Mouse (Mus musculus) CH12.LX (cell line): ENCODE results near the gene Grm8. TPM values are rescaled to one million over a fixed set of nuclear protein-coding genes. Genes with fewer than 3 reads are reported as not detected.

Experiments used
- DNase-seq: peaks from one replicate; pipeline ENCODE4 v3.0.0-alpha.2; 2013; ENCODE audit errors: extremely low read depth
- H3K27ac ChIP-seq: 2 replicates; pipeline ENCODE4 v1.5.1; 2012; ENCODE audit warnings: low read depth, mild to moderate bottlenecking, control low read depth, moderate library complexity; ENCODE audit not compliant: insufficient read depth
- H3K27me3 ChIP-seq: replicated peaks from 2 replicates; pipeline ENCODE3; 2012; ENCODE audit warnings: inconsistent platforms
- H3K36me3 ChIP-seq, 2 experiments: replicated peaks in 1 of 2; 2 replicates each; pipeline versions ENCODE3 to v1.6.1; 2012; ENCODE audit warnings: inconsistent platforms in 1 of 2, low read length in 1 of 2, mild to moderate bottlenecking in 1 of 2, mixed read lengths in 1 of 2, moderate library complexity in 1 of 2; ENCODE audit not compliant: control insufficient read depth in 1 of 2, insufficient read depth in 1 of 2
- H3K4me1 ChIP-seq, 2 experiments: 2 replicates each; pipeline ENCODE4 v1.6.1; 2012; ENCODE audit warnings: inconsistent platforms in 1 of 2, moderate library complexity in 1 of 2; ENCODE audit not compliant: insufficient read depth in 2 of 2, control insufficient read depth in 1 of 2
- H3K4me2 ChIP-seq: 2 replicates; pipeline ENCODE4 v1.6.1; 2012; ENCODE audit warnings: low read depth, mild to moderate bottlenecking, control low read depth; ENCODE audit not compliant: poor library complexity, insufficient read depth, severe bottlenecking
- H3K4me3 ChIP-seq, 3 experiments: fragments of 150-350 bp in 1 of 3; sonication (generic) in 1 of 3; replicated peaks in 1 of 3; 2 replicates each; pipeline versions ENCODE3 to v1.5.1; 2011 to 2012; ENCODE audit warnings: low read depth in 2 of 3, low read length in 2 of 3, mild to moderate bottlenecking in 2 of 3, moderate library complexity in 2 of 3, control low read depth in 1 of 3, improper control_type of control experiment in 1 of 3, inconsistent platforms in 1 of 3, mixed read lengths in 1 of 3; ENCODE audit not compliant: poor library complexity in 1 of 3
- H3K79me2 ChIP-seq: replicated peaks from 2 replicates; pipeline ENCODE4 v1.6.1; 2012; ENCODE audit warnings: mild to moderate bottlenecking, moderate library complexity; ENCODE audit not compliant: control insufficient read depth, poor library complexity, insufficient read depth, severe bottlenecking; ENCODE audit errors: extremely low read depth
- H3K9ac ChIP-seq: 2 replicates; pipeline ENCODE4 v1.6.1; 2012; ENCODE audit warnings: low read depth, mild to moderate bottlenecking, control low read depth, moderate library complexity; ENCODE audit not compliant: insufficient read depth
- H3K9me3 ChIP-seq: replicated peaks from 2 replicates; pipeline ENCODE3; 2012; ENCODE audit warnings: low read length, inconsistent platforms, mixed read lengths
- BHLHE40 ChIP-seq: IDR thresholded peaks from 2 replicates; pipeline ENCODE4 v1.6.1; 2011; ENCODE audit warnings: mild to moderate bottlenecking, low read depth, low read length, improper control_type of control experiment
- CHD1 ChIP-seq: IDR thresholded peaks from 2 replicates; pipeline ENCODE4 v1.6.1; 2012; ENCODE audit warnings: low read depth, low read length, improper control_type of control experiment, inconsistent platforms
- CHD2 ChIP-seq: IDR thresholded peaks from 2 replicates; pipeline ENCODE4 v1.6.1; 2011; ENCODE audit warnings: low read length, improper control_type of control experiment
- CTCF ChIP-seq, 2 experiments: IDR thresholded peaks in 1 of 2; conservative IDR thresholded peaks in 1 of 2; 2 replicates each; pipeline ENCODE4 v1.5.1; 2011 to 2012; ENCODE audit warnings: low read depth in 2 of 2, low read length in 2 of 2, improper control_type of control experiment in 1 of 2, inconsistent platforms in 1 of 2, mild to moderate bottlenecking in 1 of 2, moderate library complexity in 1 of 2
- E2F4 ChIP-seq: IDR thresholded peaks from 2 replicates; pipeline ENCODE4 v1.6.1; 2011; ENCODE audit warnings: low read depth, low read length, improper control_type of control experiment; ENCODE audit not compliant: insufficient replicate concordance
- ELF1 ChIP-seq: IDR thresholded peaks from 2 replicates; pipeline ENCODE4 v1.6.1; 2014; ENCODE audit warnings: low read depth, mild to moderate bottlenecking, inconsistent platforms, low read length, improper control_type of control experiment
- EP300 ChIP-seq: IDR thresholded peaks from 2 replicates; pipeline ENCODE4 v1.6.1; 2011; ENCODE audit warnings: low read length, improper control_type of control experiment
- ETS1 ChIP-seq: conservative IDR thresholded peaks from 2 replicates; pipeline ENCODE4 v1.6.1; 2012; ENCODE audit warnings: low read depth, mild to moderate bottlenecking, inconsistent platforms, low read length, improper control_type of control experiment, moderate library complexity
- GABPA ChIP-seq: IDR thresholded peaks from 2 replicates; pipeline ENCODE4 v1.6.1; 2012; ENCODE audit warnings: low read depth, low read length, improper control_type of control experiment, inconsistent platforms; ENCODE audit not compliant: insufficient replicate concordance
- HCFC1 ChIP-seq: IDR thresholded peaks from 2 replicates; pipeline ENCODE4 v1.6.1; 2012; ENCODE audit warnings: low read depth, mild to moderate bottlenecking, inconsistent platforms, low read length, improper control_type of control experiment
- IRF4 ChIP-seq: IDR thresholded peaks from 2 replicates; pipeline ENCODE4 v1.6.1; 2014; ENCODE audit warnings: low read depth, mild to moderate bottlenecking, inconsistent platforms, low read length, improper control_type of control experiment
- JUN ChIP-seq: IDR thresholded peaks from 2 replicates; pipeline ENCODE4 v1.6.1; 2011; ENCODE audit warnings: low read depth, mild to moderate bottlenecking, low read length, improper control_type of control experiment, moderate library complexity; ENCODE audit not compliant: insufficient read depth
- JUND ChIP-seq: conservative IDR thresholded peaks from 2 replicates; pipeline ENCODE4 v1.6.1; 2011; ENCODE audit warnings: low read depth, low read length, improper control_type of control experiment
- KAT2A ChIP-seq: IDR thresholded peaks from 2 replicates; pipeline ENCODE4 v1.6.1; 2012; ENCODE audit warnings: low read length, improper control_type of control experiment, inconsistent platforms; ENCODE audit not compliant: insufficient replicate concordance
- MAFK ChIP-seq: IDR thresholded peaks from 2 replicates; pipeline ENCODE4 v1.6.1; 2011; ENCODE audit warnings: low read length, improper control_type of control experiment; ENCODE audit not compliant: insufficient replicate concordance
- MAX ChIP-seq: IDR thresholded peaks from 2 replicates; pipeline ENCODE4 v1.6.1; 2011; ENCODE audit warnings: low read length, improper control_type of control experiment
- MAZ ChIP-seq: IDR thresholded peaks from 2 replicates; pipeline ENCODE4 v1.6.1; 2012; ENCODE audit warnings: low read depth, mild to moderate bottlenecking, inconsistent platforms, low read length, improper control_type of control experiment, moderate library complexity
- MEF2A ChIP-seq: IDR thresholded peaks from 2 replicates; pipeline ENCODE4 v1.6.1; 2014; ENCODE audit warnings: low read depth, mild to moderate bottlenecking, inconsistent platforms, low read length, improper control_type of control experiment, borderline replicate concordance
- MXI1 ChIP-seq: IDR thresholded peaks from 2 replicates; pipeline ENCODE4 v1.6.1; 2011; ENCODE audit warnings: mild to moderate bottlenecking, low read depth, low read length, improper control_type of control experiment
- MYC ChIP-seq: IDR thresholded peaks from 2 replicates; pipeline ENCODE4 v1.6.1; 2011; ENCODE audit warnings: low read depth, mild to moderate bottlenecking, improper control_type of control experiment, low read length
- NELFE ChIP-seq: IDR thresholded peaks from 2 replicates; pipeline ENCODE4 v1.6.1; 2011; ENCODE audit warnings: low read depth, low read length, improper control_type of control experiment
- NRF1 ChIP-seq: IDR thresholded peaks from 2 replicates; pipeline ENCODE4 v1.6.1; 2014; ENCODE audit warnings: low read depth, mild to moderate bottlenecking, inconsistent platforms, low read length, improper control_type of control experiment, moderate library complexity
- PAX5 ChIP-seq: IDR thresholded peaks from 2 replicates; pipeline ENCODE4 v1.6.1; 2012; ENCODE audit warnings: low read length, inconsistent platforms, mixed read lengths
- POLR2A ChIP-seq: IDR thresholded peaks from 2 replicates; pipeline ENCODE4 v1.6.1; 2011; ENCODE audit warnings: low read depth, mild to moderate bottlenecking, improper control_type of control experiment, low read length
- POLR2AphosphoS2 ChIP-seq: IDR thresholded peaks from 2 replicates; pipeline ENCODE4 v1.6.1; 2011; ENCODE audit warnings: low read depth, low read length, improper control_type of control experiment
- RAD21 ChIP-seq: IDR thresholded peaks from 2 replicates; pipeline ENCODE4 v1.6.1; 2011; ENCODE audit warnings: low read depth, mild to moderate bottlenecking, low read length, improper control_type of control experiment, moderate library complexity
- RCOR1 ChIP-seq: conservative IDR thresholded peaks from 2 replicates; pipeline ENCODE4 v1.6.1; 2012; ENCODE audit warnings: low read depth, mild to moderate bottlenecking, inconsistent platforms, low read length, improper control_type of control experiment
- SIN3A ChIP-seq: IDR thresholded peaks from 2 replicates; pipeline ENCODE4 v1.6.1; 2012; ENCODE audit warnings: low read length, improper control_type of control experiment, inconsistent platforms
- SMC3 ChIP-seq: IDR thresholded peaks from 2 replicates; pipeline ENCODE4 v1.6.1; 2011; ENCODE audit warnings: low read depth, low read length, improper control_type of control experiment
- TBP ChIP-seq: conservative IDR thresholded peaks from 2 replicates; pipeline ENCODE4 v1.6.1; 2011; ENCODE audit warnings: low read depth, low read length, improper control_type of control experiment
- UBTF ChIP-seq: IDR thresholded peaks from 2 replicates; pipeline ENCODE4 v1.6.1; 2012; ENCODE audit warnings: low read depth, mild to moderate bottlenecking, inconsistent platforms, low read length, improper control_type of control experiment, moderate library complexity
- USF1 ChIP-seq: IDR thresholded peaks from 2 replicates; pipeline ENCODE4 v1.6.1; 2014; ENCODE audit warnings: low read depth, mild to moderate bottlenecking, inconsistent platforms, low read length, improper control_type of control experiment
- USF2 ChIP-seq: conservative IDR thresholded peaks from 2 replicates; pipeline ENCODE4 v1.6.1; 2011; ENCODE audit warnings: low read depth, low read length, improper control_type of control experiment
- ZC3H11A ChIP-seq: IDR thresholded peaks from 2 replicates; pipeline ENCODE4 v1.6.1; 2012; ENCODE audit warnings: low read depth, mild to moderate bottlenecking, inconsistent platforms, low read length, improper control_type of control experiment
- ZKSCAN1 ChIP-seq: IDR thresholded peaks from 2 replicates; pipeline ENCODE4 v1.6.1; 2012; ENCODE audit warnings: low read depth, inconsistent platforms, low read length, improper control_type of control experiment, borderline replicate concordance
- ZMIZ1 ChIP-seq: IDR thresholded peaks from 2 replicates; pipeline ENCODE4 v1.6.1; 2012; ENCODE audit warnings: low read depth, mild to moderate bottlenecking, inconsistent platforms, low read length, improper control_type of control experiment
- ZNF384 ChIP-seq: IDR thresholded peaks from 2 replicates; pipeline ENCODE4 v1.6.1; 2012; ENCODE audit warnings: low read depth, low read length, improper control_type of control experiment, inconsistent platforms
- dilution Hi-C: fragments of 300-500 bp; cut with MboI; formaldehyde crosslinking; loops from 2 replicates; pipeline ENCODE4 v1.14.3; 2020; ENCODE audit warnings: low sequenced_read_pairs; ENCODE audit not compliant: extremely low pct_unique_long_range_greater_than_20kb, extremely low pct_ligation_motif_present
- in situ Hi-C: fragments of 300-500 bp; cut with MboI; formaldehyde crosslinking; loops from 3 replicates; pipeline ENCODE4 v1.14.3; 2019; ENCODE audit warnings: low sequenced_read_pairs, low pct_ligation_motif_present, low pct_unique_long_range_greater_than_20kb, mixed read lengths
- polyA plus RNA-seq: library from polyadenylated mRNA; unstranded; fragments of >175 nt; gene quantifications from 2 replicates; pipeline ENCODE4 v1.2.1, GENCODE M21; 2012; ENCODE audit warnings: low read depth; ENCODE audit not compliant: insufficient read length
- total RNA-seq, 2 experiments: library from RNA; depleted of rRNA; stranded (reverse); fragments of 300-350 nt in 1 of 2; fragments of >200 nt in 1 of 2; gene quantifications; 2 replicates each; pipeline ENCODE4 v1.2.3; 2012 to 2014

Gene Grm8
- total and polyA plus RNA-seq, 3 experiments = 0.08 to 0.72 (median 0.21) TPM

DNA sequence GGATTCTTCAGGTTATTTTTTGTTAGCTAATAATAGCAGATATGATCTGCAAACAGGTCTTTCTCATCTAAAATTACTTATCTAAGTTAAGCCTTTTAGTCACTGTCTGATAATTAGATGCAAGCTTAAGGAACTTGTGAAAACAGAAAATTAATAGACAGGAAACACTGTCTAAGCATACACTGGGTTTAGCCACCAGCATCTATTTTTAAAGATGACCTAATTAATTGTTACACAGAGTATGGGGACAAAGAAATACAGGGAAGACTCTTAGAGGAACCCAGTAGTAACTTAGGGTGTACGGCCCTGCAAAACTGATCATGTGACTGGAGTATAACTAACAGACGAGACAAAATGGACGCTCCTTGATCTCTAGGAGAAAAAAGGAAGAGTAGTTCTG is 92.6 kb downstream of the Grm8 start (continued):
- TF ChIP-seq ELF1 (no peak), ZNF384 (no peak), RAD21 (no peak), ZC3H11A (no peak)

DNA sequence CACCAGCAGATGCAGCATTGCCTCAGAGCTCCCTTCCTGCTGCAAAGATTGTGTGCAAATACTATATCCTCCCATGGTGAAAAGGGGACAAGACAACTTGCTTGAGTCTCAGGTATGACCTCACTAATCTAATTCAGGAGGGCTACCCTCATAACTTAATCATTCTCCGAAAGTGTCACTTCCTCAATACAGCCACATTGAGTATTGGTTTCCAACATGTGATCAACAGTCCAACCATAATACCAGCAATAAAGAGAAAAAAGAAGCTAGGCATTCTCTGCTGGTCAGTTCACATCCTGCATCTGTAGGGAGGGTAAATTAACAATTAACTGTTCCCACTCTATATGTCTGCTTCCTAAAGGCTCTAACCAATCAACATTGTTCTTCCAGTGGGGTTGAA is 94.2 kb downstream of the Grm8 start:
- H3K4me3 ChIP-seq = no peak overlapping the region
- H3K4me1 ChIP-seq = peaks cover 18 to 31% of the 10 kb centered on the region in 2 experiments
- peak; percentile 93 for DNase-seq
- H3K27me3 ChIP-seq = no peaks in the 10 kb centered on the region
- dilution Hi-C loops (no loop called here), in situ Hi-C loops (no loop called here)
- H3K9ac ChIP-seq = no peak overlapping the region
- H3K79me2 ChIP-seq = no peaks in the 10 kb centered on the region
- H3K9me3 ChIP-seq = no peaks in the 10 kb centered on the region
- no peak overlapping the region for H3K4me2 ChIP-seq
- H3K27ac ChIP-seq = peak overlapping the region; percentile 87
- no peaks in the 10 kb centered on the region for H3K36me3 ChIP-seq
- TF ChIP-seq UBTF (no peak), SIN3A (peak; percentile 78), HCFC1 (peak; percentile 29; the same call in 1 of the 2 replicates), MXI1 (no peak), ZNF384 (peak; percentile 74), ETS1 (peak; percentile 97), POLR2AphosphoS2 (no peak), JUN (peak; percentile 100), ZMIZ1 (no peak), IRF4 (peak; percentile 99), MYC (peak; percentile 56; the same call in 1 of the 2 replicates), TBP (0 out of 2 replicates have a peak, but pooled peaks have one; percentile 46), CHD1 (no peak), MAZ (peak; percentile 46; the same call in 1 of the 2 replicates), GABPA (no peak), MAFK (peak; percentile 82), EP300 (peak; percentile 100), E2F4 (no peak), NELFE (no peak; the same call in 1 of the 2 replicates), SMC3 (no peak; the same call in 1 of the 2 replicates), RCOR1 (peak; percentile 97), JUND (peak; percentile 97), USF2 (peak; percentile 75), NRF1 (no peak), ELF1 (peak; percentile 49), CHD2 (peak; percentile 92), MAX (peak; percentile 82), PAX5 (no peak), ZC3H11A (no peak), CTCF (conservative IDR thresholded peaks at IDR 0.05 in 1 of 2, IDR thresholded peaks at IDR 0.05 in 1 of 2; ENCODE audit: low read depth in 2 of 2, low read length in 2 of 2) (0 out of 4 replicates have a peak, but pooled peaks of 1 of the 2 experiments have one; percentile 0), USF1 (peak; percentile 82), KAT2A (no peak), ZKSCAN1 (no peak), MEF2A (peak; percentile 100), BHLHE40 (peak; percentile 77), RAD21 (peak; percentile 2), POLR2A (no peak)
